Mouse (Mus musculus): ENCODE data around the gene Mob3b. TPM values are rescaled to one million over a fixed set of nuclear protein-coding genes. Genes with fewer than 3 reads are reported as not detected.
"Not testable (repeated sequence)": the region's sequence is repeated elsewhere in the genome, so short reads cannot be mapped to it uniquely, and the experiment has no call there.

The Mob3b gene
- total RNA-seq, 2 experiments from 2014 or later, result 4.6 to 6.8 TPM

GRCm38 (mm10) chr4:34984377-34984776, 172.9 kb downstream of the Mob3b start:
- intact Hi-C loops (cut with DNase I), result no loop called here
- no peak for DNase-seq (ENCODE audit: low spot score in 2 of 2)

DNA sequence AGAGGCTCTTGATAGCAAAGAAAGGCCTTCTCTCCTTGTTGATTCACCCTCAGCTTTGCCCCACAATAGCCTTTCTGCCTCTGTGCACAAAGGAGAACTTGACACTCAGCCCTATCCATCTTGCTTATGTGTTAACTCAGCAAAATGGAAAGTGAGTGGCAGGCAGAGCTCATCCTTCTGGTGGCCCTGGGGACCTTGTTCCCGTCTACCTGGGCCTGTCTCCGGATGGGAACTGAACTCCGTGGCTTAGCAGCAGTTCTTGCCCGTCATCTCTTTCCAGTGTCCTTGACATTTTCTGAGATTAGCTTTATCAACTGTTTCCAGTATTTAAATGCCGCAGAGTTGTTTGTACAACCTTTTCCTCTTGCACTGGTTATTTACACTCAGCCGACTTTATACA, 173.8 kb downstream of the Mob3b start:
- intact Hi-C loops (cut with DNase I), result no loop called here
- DNase-seq (ENCODE audit: low spot score in 2 of 2), result no peak

DNA sequence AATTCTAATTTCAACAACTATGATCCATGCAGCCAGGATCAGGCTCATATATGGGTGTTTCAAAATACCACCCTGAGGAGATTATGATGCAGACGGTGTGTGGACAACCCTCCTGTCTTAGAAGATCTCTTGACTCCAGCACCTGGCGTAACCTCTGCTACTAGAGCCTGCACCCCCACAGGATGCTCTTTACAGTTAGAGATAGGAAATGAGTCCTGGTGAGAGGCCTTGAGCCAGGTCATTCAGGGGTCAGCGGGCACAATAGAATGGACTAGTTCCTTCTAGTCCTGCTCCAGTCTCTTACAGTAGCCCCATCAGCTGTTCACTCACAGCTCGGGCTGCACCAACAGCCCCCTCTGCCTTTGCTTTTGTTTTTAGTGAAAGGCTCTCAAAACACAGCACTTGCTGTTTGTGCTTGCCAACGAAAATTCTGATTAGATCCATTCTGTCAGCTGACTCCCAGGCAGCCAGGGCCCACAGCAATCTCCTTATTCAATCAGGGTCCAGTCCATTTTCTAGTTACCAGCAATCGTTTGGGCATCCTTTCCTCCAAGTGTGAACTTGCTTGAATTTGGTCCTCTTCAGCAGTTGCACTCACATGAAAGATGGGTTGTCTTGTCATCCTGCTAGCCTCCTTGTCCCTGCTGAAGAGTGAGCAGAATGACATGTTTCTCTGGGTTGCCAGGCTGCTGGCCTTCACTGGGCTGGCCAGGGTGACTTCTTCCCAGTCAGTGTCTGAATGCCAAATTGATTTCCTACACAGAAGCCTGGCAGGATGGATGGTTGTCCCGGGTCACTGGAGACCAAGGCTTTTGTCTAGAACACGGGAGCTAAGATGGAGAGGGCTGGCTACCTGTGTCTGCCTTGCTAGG, 175.7 kb downstream of the Mob3b start:
- DNase-seq (ENCODE audit: low spot score in 2 of 2), result no peak
- intact Hi-C loops (cut with DNase I), result no loop called here

- no peak for DNase-seq (ENCODE audit: low spot score in 2 of 2)
- intact Hi-C loops (cut with DNase I), result no loop called here
Measured at GRCm38 (mm10) chr4:34980461-34981039, 176.7 kb downstream of the Mob3b start.

DNA sequence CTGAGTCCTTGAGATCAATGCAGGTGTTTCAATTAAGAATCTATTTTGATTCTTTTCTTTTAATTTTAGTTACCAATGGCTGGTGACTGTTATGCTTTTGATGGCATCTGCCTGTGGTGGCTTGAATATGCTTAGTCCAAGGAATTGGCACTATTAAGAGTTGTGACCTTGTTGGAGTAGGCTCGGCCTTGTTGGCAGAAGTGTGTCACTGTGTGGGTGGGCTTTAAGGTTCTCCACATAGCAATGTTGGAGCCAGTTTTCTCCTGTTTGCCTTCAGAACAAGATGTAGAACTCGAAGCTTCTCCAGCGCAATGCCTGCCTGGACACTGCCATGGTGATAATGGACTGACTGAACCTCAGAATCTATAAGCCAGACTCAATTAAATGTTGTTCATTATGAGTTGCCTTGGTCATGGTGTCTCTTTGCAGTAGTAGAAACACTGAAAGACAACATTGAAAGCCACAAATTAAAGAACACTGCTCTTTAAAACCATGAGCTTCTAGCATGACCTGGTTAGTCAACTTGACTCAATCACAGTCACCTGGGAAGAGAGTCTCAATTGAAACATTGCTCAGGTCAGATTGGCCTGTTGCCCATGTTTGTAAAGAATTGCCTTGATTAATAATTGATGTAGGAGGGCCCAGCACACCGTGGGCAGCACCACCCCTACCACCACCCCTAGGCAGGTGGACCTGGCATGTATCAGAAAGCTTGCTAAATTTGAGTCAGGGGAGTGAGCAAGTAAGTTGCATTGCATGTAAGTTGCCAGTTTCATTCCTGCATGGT, 180.2 kb downstream of the Mob3b start:
- intact Hi-C loops (cut with DNase I), result no loop called here
- DNase-seq (ENCODE audit: low spot score in 2 of 2), result no peak

- intact Hi-C loops (cut with DNase I), result no loop called here
- DNase-seq (ENCODE audit: low spot score in 2 of 2), result peak in 1 of 2 experiments; percentile 76
Measured at GRCm38 (mm10) chr4:34976331-34976778, 180.9 kb downstream of the Mob3b start.

DNA sequence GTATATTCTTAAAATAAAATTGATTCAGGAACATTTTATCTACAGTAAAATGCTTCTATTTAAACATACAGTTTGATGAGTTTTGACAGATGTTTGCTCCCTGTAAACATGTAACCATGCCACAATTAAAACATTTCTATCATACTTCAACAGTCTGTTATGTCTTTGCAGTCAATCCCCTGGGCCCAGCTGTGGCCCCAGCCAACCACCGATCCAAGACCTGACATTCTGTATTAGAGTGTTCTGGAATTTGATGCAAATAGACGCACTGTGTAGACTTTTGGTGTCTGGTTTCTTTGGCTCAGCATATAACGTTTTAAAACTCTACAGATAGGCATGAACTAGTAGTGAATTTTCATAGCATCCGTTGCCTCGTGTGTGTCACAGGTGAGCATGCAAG, 182.5 kb downstream of the Mob3b start:
- no peak for DNase-seq (ENCODE audit: low spot score in 2 of 2)
- intact Hi-C loops (cut with DNase I), result no loop called here

GRCm38 (mm10) chr4:34967541-34967940, 189.7 kb downstream of the Mob3b start:
- intact Hi-C loops (cut with DNase I), result no loop called here
- DNase-seq (ENCODE audit: low spot score in 2 of 2), result peak in 1 of 2 experiments; percentile 60

- intact Hi-C loops (cut with DNase I), result no loop called here
- peak; percentile 42 to 92 for DNase-seq (ENCODE audit: low spot score in 2 of 2)
Measured at GRCm38 (mm10) chr4:34966336-34966957, 190.8 kb downstream of the Mob3b start.

DNA sequence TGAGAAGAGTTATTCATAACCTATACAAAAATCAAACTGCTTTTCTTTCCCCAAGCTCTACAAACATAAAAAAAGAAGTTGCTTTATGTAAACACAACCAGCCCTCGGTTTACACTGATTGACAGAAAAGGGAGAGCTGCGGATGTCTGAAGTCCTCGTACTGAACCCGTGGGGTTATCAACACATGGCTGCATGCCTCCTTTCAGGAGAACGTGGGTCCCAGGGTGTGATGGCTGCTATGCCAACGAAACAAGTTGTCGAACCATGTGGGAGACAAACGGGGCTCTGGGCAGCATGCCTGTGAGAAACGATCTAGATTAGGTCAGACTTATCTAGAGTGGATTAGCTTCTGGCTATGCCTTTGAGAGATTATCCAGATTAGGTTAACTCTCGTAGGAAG, 192.4 kb downstream of the Mob3b start:
- intact Hi-C loops (cut with DNase I), result loop anchor here (2.0 to 5.0 kb wide), 2 partner anchors 137 to 192 kb away; partner anchors contain the start of gene Mob3b
- peak in 1 of 2 experiments; percentile 52 for DNase-seq (ENCODE audit: low spot score in 2 of 2)

GRCm38 (mm10) chr4:34963999-34964398, 193.3 kb downstream of the Mob3b start:
- intact Hi-C loops (cut with DNase I), result loop anchor here (2.0 to 5.0 kb wide), 2 partner anchors 138 to 193 kb away; partner anchors contain the start of gene Mob3b

GRCm38 (mm10) chr4:34960781-34961560, 196.3 kb downstream of the Mob3b start:
- peak in 1 of 2 experiments; percentile 74 for DNase-seq (ENCODE audit: low spot score in 2 of 2)
- intact Hi-C loops (cut with DNase I), result loop anchor here (5.0 kb wide), 1 partner anchor 141 kb away; no protein-coding TSS in a partner anchor

More at GRCm38 (mm10) chr4:34963999-34964398, 193.3 kb downstream of the Mob3b start:
- no peak for DNase-seq (ENCODE audit: low spot score in 2 of 2)

DNA sequence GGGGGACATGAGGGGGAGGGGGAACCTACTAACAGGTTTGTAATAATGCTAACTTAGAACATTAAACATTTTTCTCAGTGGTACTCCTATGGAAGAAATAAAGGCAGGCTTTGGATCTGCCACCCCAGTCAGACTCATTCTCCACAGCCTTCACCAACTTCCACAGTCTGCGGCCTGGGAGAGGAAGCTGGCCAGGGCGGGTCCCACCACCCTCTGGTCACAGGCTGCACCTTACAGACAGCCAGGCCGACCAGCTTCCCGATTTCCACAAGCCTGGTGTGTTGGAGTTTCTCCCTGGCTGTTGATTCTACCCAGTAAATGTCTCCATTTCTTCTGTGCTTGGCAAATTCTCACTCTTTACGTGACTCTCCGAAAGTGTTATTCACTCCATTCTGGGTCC, 197.8 kb downstream of the Mob3b start:
- no peak for DNase-seq (ENCODE audit: low spot score in 2 of 2)
- intact Hi-C loops (cut with DNase I), result no loop called here

DNA sequence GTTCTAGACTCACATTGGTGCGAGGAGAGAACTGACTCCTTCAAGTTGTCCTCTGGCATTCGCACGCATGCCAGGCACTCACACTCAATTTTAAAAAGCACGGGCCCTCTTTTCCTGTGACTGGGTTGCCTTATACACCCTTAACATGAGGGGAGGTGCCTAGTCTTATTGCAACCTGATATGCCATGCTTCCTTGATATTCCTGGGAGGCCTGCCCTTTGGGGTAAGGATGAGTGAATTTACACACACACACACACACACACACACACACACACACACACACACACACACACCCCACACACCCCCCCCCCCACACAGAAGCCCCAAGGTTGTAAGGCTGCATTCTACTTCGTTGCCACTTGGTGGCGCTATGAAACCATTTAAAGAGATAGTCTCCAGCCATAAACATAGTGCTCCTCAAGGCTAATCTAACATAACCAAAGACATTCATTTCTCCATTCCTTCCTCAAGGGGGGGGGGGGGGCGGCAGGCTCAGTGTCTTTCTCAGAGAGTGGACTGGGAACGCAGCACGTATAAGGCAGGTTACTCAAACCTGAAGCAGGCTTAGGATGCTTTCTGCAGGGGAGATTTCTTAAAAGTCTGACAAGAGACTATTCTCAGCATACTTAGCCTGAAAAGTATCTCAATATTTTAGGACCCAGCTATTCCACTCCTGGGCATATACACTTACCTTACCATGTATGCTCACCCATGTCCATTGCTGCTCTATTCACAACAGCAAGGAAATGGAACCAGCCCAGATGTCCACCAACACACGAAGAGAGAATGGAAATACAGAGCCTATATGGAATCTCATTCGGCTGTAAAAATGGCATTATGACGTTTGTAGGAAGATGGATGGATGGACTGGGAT, 198.9 kb downstream of the Mob3b start:
- intact Hi-C loops (cut with DNase I), result loop anchor here (1.0 kb wide), 1 partner anchor 235 kb away; no protein-coding TSS in a partner anchor
- peak in 1 of 2 experiments; percentile 58 for DNase-seq (ENCODE audit: low spot score in 2 of 2)

DNA sequence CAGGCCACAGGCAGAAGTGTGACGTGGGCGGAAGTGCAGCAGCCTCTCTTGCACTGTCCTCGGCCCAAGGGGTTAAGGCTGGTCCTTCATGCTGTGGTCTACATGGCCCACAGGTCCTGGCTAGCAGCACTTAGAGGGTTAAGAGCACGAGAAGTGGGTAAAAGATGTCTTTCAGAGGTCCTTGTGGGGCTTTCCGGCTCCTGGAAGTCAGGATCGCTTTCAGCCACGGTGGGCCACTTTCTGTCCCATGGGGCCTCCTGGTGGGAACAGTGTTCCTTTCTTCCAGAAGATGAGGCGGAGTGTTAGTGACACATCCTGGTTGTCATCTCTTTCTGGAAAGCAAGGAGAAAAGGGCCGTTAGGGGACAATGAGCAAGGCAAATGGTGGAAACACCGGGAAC, 203.6 kb downstream of the Mob3b start:
- intact Hi-C loops (cut with DNase I), result no loop called here
- DNase-seq (ENCODE audit: low spot score in 2 of 2), result no peak

- intact Hi-C loops (cut with DNase I), result no loop called here
- DNase-seq (ENCODE audit: low spot score in 2 of 2), result no peak
Measured at GRCm38 (mm10) chr4:34947181-34947580, 210.1 kb downstream of the Mob3b start.

- intact Hi-C loops (cut with DNase I), result no loop called here
- no peak for DNase-seq (ENCODE audit: low spot score in 2 of 2)
Measured at GRCm38 (mm10) chr4:34941046-34941445, 216.2 kb downstream of the Mob3b start.

DNA sequence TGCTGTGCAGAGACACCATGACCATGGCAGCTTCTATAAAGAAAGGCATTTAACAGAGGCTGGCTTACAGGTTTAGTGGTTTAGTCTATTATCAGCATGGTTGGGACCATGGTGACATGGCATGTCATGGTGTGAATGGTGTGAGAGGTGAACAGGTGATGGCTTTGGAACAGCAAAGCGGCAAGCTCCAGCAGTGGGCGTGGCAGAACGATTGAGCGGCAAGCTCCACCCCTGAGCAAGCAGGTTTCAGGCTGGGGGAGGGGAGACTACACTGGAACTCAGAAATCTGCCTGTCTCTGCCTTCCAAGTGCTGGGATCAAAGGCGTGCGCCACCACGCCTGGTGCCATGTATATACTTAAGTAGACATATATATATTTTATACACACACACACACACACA, 228.9 kb downstream of the Mob3b start:
- DNase-seq (ENCODE audit: low spot score in 2 of 2); intact Hi-C loops (cut with DNase I): not testable (repeated sequence)
